Mouse (Mus musculus) spleen, postnatal 36 days (tissue): ENCODE results near the gene Slc35g1.
"Not testable (repeated sequence)": the region's sequence is repeated elsewhere in the genome, so short reads cannot be mapped to it uniquely, and the experiment has no call there.

Experiments used
- DNase-seq, 2 experiments: peaks; one replicate each; pipeline ENCODE4 v3.0.0; 2022; ENCODE audit warnings: low spot score in 2 of 2, mixed read lengths in 1 of 2

Gene Slc35g1

DNA sequence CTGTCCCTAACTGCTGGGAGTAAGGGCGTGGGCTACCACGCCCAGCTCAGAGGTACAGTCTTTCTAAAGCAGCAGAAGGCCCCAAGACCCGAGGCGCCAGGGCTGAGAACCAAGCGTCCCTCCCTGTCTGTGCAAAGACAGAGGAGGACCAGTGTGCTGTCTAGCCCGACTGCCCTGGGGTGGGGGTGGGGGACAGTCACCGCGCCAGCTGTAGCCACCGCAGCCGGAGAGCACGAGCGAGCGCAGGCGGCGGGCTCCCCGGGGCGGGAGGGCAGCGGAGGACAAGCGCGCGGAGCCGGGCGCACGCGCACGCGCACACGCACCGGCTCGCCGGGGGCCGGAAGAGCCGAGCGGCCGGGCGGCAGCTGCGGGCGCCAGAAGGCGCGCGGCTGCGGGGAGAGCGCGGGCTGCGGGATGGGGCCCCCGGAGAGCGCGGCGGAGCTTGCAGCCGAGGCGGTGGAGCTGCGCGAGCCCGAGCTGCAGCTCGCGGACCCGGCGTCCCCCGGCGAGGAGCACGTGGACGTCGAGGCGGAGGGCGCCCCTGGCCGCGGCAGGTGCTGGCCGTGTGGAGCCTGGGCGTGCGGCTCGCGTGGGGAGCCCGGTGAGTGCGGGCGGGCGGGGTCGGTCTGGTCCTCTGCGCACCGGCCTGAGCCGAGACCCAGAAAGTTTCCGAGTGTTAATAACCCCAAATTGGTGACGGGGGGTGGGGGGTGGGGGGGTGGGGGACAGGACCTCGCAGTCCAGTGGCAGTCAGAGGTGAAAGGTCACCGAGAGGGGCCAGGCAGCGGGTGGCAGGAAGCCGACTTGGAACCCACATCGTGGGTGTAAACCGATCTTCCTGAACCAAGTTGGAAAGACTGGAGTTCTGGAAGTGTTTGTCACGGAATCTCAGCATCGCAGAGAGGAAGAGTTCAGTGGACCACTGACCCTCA lies at the start of gene Slc35g1:
Gene Slc35g1 (plus strand): TSS at position 280 of the 932 bp plus-strand sequence.
- peak; percentile 36 to 41 for DNase-seq

DNA sequence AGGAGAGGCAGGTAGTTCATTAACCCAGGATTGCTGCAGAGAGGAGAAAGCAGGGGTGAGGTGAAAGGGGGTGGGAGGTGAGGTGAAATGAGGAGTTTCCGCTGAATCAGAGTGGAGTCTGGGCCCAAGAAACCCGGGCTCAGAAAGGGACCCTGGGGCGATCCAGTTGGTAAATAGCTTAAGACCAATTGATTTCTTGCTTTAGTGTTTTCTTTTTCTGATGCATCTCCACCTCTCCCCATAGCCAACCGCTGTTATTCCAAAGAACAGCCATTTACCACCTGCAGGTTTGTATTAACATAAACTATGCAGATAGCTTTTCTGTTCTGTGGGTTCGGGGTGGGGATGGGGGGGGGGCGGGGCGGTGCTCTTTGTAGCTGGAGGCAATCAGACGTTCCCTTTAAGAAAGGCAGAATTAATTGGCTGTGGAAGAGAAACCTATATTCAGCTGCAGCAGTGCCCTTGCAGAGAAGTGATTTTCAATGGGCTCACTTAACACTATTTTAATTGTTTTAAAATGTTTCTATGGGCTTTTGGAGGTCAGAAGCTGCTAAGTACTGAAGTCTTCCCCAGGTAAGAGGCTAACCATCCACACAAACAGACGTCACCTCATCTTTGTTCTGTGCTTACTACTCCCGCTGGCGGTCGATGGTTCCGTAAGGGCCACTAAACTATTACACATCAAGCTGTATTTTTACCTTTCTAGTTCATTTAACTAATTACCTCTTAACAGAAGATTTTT lies 47.3 kb upstream of the Slc35g1 start:
- DNase-seq = no peak

DNA sequence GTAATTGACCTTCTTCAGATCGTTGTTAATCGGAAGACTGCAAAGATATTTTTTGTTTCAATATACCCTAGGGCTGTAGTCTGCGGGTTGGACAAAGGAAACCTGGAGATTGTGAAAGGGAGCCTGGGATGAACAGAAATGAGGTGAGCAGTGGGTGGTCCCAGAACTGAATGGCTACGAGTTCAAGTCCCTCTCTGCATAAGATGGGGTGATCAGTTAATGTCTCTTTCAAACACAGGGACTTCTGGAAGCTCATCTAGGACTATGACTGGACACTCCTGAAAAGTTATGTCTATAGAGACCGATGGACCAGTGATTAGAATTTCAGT lies 46.8 kb upstream of the Slc35g1 start:
- DNase-seq = no peak

DNA sequence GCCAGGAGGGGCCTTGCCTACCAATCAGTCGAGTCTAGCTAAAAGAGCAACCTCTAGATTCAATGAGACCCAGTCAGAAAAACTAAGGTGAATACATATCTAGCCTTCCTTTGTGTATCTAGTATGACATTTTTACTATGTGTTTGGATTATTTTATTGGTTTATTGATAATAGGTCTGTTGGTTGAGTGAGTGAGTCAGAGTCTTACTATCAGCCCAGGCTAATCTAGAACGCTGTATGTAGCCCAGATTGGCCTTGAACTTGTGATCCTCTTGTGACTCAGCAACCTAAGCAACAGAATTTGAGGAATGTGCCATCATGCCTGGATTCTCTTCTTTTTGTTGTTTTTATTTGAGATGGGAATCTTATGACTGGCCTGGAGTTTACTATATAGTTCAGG lies 44.6 kb upstream of the Slc35g1 start:
- no peak for DNase-seq

DNA sequence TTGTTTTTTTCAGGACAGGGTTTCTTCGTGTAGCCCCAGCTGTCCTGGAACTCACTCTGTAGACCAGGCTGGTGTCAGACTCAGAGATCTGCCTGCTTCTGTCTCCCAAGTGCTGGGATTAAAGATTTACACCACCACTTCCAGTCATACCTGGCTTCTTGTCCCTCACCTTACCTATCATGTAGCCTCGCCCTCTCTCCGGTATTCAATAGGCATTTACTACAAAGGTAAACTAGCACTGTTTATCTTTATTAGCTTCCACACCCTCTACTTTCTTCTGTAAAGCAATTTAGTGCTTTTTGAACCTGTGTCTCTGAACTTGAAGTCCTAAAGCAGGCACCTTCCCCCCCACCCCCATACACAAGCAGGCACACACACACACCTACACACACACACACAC lies 44.1 kb upstream of the Slc35g1 start:
- no peak for DNase-seq

DNA sequence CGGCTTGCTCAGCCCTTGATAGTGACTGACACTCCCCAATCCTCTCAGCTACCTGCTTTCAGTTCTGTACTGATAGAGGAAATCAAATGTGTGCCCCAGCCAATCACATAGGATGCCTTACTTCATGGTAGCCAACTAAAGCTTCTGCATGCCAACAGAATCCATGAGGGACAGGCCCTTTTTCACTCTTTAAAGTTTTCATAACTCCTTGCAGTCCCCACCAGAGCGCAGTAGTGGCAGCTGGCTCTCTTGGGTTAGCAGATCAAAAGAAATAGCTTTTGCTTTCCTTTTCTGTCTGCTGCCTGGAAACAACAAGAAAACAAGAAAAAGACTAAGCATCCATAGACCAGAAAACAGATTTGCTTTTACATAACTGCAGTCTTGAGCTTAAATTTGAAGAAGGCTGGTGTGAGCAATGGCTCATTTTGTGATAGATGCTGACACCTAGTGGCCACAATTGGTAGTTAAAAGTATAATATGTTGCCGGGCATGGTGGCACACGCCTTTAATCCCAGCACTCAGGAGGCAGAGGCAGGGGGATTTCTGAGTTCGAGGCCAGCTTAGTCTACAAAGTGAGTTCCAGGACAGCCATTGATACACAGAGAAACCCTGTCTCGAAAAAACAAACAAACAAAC lies 43.2 kb upstream of the Slc35g1 start:
- no peak for DNase-seq

DNA sequence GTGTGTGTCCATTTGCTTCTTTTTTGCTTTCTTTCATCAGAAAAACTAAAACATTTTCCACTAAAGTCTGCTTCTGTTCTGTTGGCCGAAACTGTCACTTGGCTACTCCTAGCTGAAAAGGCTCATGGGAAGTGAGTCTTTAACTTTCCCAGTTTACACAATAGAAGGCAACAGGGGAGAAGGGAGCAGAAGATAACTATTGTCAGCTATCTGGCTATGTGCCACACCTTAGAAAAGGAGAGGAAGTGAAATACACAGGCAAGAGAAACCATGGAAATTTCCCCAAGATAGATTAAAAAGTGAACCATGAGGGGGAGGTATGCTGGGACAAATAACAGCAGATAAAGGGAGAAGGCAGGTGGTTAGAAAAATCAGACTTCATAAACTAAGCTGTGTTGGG lies 41.5 kb upstream of the Slc35g1 start:
- no peak for DNase-seq

DNA sequence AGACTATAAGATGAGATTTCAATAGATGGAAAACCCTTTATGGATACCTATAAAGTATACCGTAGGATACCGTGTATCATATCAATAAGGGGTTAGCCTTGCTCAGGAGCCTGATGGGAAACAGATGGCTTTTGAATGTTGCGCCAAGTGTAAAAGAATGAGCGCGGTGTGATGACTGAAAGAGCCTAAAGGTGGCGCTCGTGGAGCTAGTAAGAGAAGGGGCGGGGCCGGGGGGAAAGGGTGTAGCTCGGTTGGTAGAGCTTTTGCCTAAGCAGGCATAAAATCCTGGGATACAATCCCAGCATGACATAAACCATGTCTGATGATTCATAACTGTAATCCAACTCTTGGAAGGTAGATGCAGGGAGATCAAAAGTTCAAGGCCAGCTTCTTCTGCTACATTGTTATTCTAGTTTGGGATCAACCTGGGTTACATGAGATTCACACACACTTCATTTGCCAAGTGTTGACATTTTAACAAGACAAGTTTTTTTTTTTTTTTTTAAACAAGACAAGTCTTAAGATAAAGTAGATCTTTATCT lies 40.9 kb upstream of the Slc35g1 start:
- DNase-seq = no peak

DNA sequence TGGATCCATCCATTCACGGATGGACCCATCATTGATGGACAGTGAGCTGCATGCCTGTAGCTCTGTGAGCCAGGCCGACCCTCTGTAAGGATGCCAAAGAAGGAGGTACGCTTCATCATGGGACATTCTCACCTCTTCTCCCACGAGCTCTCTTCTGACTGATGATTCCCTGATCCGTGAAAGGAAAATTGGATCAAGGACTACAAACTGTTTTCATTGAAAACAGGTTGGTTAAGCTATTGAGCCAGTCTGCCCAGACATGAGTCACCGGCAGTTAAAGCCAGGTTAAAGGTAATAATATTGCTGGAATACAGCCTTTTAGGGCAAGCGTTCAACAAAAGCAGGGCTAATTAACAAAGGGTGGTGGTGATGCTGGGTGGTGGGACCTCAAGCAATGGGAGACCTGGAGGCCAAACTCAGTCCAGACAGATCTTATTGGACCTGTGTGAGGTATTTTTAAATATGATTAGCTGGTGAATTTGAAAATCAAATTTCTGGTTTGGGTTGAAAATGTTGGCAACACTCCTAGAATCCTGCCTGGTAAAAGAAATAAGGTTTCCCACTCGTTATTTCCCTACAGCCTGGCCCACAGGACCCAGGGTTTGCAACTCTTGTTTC lies 39.5 kb upstream of the Slc35g1 start:
- no peak for DNase-seq

DNA sequence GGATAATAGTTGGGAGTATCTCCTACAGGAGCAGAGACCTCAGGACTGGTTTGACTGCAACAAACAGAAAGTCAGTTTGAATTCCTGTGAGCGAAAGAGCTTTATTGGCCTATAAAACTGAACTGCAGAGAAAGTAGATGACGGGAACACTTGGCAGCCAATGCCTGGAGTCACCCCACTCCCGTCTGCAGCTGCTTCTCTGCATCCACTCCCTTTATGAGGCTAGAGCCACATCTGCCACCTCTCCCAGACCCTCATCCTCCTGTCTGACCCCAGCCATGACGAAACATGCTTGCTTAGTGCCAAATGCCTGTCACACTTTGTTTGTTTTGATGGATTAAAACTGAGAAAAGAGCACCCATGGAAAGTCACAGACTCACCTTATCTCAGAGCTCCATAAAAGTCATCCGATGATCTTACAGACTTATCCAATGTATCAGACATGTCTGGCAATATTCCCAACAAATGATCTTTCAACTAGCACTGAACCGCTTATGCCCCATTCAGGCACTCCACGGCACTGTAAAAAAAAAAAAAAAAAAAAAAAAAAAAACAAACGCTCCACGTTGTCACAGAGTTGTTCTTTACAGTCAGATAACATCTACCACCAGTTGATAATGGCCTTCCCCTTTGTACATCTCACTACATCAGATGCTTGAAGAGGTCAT lies 37.7 kb upstream of the Slc35g1 start:
- no peak for DNase-seq

DNA sequence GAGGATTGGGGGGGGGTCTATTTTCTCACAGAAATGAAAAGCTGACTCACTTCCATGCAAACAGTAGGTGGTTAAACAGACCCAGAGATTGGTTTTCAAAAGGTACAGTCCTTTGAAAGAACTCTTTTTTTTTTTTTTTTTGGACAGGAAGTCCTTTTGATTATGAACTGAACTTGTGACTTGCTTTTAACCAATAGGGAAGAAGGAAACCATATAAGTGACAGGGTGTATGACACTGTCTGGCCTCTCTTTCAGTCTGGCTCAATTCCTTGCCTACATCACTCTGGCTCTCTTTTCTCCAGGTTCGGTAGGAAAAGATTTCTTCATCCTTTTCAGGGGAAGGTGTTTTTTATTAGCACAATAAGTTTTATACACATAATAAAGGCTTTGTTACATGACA lies 36.5 kb upstream of the Slc35g1 start:
- DNase-seq = no peak

DNA sequence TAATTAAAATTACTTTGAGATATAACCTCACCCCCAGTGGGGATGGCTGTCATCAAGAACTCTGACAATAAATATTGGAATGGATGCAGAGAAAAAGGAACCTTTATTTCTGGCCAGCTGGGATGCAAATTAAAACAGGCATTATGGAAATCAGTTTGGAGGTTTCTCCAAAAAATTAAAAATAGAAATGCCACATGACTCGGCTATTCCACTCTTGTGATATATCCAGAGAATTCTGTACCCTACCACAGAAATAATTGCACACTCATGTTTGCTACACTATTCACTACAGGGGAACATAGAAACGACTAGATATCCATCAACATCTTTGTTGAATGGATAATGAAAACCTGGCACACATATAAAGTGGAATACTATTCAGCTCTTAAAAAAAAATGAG lies 33.9 kb upstream of the Slc35g1 start:
- DNase-seq = no peak

DNA sequence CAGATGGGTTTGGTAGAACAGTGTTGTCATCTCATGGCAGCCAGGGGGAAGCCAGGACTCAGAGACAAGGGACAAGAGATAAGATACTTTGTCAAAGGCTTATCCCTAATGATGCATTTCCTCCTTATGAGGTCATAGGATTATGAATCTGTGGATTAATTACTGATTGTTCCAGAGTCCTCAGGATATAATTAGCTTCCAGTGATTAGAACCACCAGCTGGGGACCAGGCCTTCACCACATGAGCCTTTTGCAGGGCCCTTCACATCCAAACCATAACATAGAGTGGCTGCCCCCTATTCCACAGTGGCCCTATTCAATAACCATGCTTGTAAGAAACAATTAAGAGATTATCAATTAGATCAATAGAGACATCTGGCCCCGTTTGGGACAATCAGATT lies 32.4 kb upstream of the Slc35g1 start:
- no peak for DNase-seq

DNA sequence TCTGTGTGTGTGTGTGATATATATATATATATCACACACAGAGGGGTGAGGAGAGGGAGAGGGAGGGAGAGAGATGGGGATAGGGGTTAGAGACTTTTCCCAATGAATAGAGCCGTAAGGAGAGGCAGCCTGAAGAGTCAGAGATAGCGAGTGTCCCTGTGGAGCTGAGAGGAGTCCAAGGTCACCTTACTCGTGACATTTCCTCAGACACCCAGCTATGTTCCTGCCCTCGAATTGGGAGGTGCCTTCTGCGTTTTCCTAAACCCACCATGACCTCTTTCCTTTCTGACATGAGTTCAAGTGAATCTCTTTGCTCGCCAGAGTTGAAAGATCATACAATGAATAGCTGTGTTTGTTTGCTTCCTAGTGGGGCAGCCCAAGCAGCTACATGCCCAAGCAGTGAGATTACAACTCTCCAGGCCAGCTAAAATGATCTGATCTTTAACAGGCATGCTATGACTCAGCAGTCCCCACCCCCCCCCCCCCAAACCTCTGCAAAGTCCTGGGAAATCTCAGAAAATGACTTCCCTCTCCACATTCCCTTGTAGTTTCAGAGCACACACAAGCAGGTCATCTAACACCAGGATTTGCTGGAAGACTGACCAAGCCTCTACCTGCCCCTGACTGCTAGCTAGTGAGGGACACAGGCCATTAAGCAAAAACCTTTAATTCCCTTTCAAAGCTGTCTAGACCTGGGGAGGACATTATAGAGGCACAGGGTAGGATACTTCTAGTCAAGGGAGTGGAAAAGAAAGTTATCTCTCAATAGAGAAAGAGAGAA lies 31.7 kb upstream of the Slc35g1 start:
- DNase-seq = no peak

DNA sequence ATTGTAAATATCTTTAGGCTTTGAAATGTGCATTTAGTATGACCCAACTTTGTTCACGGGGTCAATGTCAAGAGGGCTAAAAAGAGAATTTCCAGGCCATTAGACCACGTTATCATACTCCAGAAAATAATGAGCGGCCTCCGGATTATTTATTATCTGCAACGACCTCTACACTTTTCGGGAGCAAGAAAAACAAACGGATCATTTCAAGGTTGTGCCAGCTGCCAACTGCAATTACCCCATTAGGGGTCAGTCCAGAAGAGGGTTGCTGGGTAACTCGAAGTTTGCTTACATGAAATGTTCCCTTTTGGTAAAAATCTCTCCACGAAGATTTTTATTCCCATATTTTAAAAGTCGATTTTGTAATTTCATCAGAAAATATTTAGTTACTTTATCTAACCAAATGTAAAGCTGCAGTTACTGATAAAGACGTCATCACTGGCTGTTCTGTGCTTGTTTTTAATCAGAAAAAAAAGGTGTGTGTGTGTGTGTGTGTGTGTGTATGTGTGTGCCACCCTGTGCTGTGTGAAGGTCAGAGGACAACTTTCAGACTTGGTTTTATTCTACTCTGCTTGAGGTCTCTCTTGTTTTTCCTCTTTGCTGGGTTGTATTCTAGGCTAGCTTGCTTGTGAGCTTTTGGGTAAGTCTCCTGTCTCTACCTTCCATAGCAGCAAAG lies 30.7 kb upstream of the Slc35g1 start:
- DNase-seq = no peak

DNA sequence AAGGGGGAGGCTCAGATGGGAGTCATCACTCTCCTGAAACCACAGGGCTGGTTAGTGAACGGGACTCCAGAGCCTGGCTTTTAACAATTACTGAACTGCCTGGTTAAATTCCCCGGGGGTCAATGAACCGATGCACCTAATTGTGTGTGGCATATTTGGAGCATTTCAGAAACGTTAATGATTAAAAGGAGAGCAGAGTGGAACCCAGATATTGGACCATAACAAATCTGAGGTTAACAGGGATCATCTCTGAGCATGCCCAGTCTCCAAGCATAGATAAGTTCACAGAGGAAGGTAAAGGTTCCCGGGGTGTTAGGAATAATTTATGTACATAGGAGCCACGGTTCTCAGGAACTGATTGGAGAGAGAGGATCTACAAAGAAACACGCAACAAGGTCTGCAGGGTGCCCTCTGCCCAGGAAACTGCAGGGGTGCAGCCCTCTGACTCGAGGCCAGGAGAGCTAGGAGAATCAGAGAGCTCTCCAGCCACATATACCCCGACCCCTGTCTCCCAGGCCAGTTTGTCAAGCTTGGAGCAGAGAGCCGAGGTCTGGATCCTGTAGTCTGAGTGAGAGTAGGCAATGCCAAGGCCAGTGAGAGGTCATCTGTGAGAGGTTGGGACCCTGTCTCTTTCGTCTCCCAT lies 23.2 kb upstream of the Slc35g1 start:
- DNase-seq = no peak

DNA sequence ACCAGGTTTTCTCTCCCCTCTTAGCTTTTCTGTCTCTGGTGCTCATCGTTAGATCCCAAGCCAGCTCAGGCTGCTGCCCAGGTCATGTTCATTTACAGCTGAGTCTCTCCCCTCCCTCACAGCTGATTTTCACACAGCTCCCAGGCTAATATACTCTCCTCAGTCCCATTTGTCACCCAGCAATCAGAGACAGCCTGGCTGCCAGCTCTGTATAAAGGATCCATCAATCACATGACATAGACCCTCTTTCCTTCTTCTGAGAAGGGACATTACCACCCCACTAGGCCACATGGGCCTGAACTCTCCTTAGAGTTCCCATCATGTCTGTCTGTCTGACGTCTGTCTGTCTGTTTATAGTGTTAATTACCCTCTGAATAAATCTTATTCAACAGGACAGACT lies 22.4 kb upstream of the Slc35g1 start:
- no peak for DNase-seq

DNA sequence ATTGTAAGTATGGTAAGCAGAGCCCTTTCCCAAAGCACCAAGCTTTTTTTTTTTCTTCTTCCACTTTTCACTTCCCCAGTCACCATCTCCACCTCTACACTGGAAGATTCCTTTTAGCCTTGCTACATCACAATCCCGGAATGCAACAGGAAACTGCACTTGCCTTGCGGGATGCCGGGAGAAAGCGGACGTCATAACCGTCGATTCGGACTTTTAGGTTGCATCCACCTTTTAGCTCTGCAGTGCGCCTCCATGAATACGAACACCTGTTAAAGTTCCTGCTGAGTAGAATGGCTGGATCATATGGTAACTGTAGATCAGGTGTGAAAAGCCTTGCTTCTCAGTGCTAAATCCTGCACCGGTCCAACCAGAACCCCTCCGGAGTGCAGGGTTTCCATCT lies 12.0 kb upstream of the Slc35g1 start:
- DNase-seq = no peak

DNA sequence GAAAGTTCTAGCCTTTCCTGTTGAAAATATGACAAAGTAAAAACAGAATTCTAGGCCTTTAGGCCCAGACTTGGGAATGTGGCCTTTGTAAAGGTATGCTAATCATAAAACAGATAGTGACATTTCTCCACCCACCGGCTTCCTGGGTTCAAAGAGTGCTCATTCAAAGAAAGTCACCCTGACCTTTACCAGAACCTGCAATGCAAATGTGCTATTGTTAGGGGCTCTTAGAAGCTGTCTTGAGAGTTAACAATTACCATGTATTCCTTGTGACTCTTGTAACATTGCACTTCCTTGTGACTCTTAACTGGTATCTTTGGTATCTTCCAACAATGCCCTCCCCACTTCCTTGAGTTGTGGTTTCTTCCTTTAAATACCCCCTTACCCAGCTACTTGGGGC lies 8.8 kb upstream of the Slc35g1 start:
- not testable (repeated sequence) for DNase-seq

DNA sequence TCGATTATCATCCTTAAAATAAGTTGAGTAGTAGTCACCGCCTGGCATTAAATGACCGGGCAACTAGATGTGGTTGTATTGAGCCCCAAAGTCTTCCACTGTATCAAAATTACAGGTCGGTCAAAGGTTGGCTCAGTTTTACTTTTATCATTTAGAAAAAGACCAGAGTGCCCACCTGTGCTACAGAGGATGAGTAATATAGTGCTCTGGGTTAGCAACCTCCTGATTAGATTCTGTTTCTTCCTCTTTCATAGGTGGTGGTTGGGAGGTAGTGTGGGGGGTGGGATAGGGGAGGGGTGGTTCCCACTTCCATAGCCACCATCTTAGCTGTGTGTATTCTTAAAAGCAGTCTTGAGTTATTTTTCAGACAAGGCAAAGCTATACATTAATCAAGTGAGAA lies 7.9 kb upstream of the Slc35g1 start:
- no peak for DNase-seq
